Comparison of ENCODE assay signal across 8 mouse cellular contexts in genomic region chr8:108406716-108407494, GRCm38 (mm10).
DNase-seq lines count a peak whose midpoint lies in the region; ATAC-seq lines count a peak whose summit lies in the region.

No protein-coding gene starts in this region.

- peak overlapping the region; percentile 19; the same call in 1 of the 2 replicates for H3K4me2 ChIP-seq in limb, embryonic 13.5 days (replicated peaks)

- H3K4me1 ChIP-seq in limb, embryonic 13.5 days, result peaks cover 13% of the 10 kb centered on the region

- 57% methylated on average over 25 of the region's 25 CpGs for WGBS in limb, embryonic 13.5 days

- peak; percentile 12 to 26 for DNase-seq in left cerebral cortex, adult 18-20 months (ENCODE audit: low spot score in 2 of 2)
- no peak for DNase-seq in left cerebral cortex, adult 11 months (ENCODE audit: low spot score)
- peak; percentile 38 to 39 for DNase-seq in frontal cortex, postnatal 36 days (ENCODE audit: low spot score in 2 of 2)
- DNase-seq in right cerebral cortex, postnatal 14 days, result peak; percentile 21
- DNase-seq in urinary bladder, postnatal 4 days (ENCODE audit: low spot score in 2 of 2), result no peak
- no peak for DNase-seq in MN1 (ENCODE audit: low spot score)
- no peak for DNase-seq in heart, postnatal 25 days (ENCODE audit: low spot score)

- no peak for ATAC-seq in limb, embryonic 13.5 days (ENCODE audit: low FRiP score, low read depth)

- H3K27me3 ChIP-seq in limb, embryonic 13.5 days, result no peaks in the 10 kb centered on the region

- intact Hi-C loops in heart, postnatal 25 days (cut with DNase I), result no loop called here

- H3K9me3 ChIP-seq in limb, embryonic 13.5 days, result no peaks in the 10 kb centered on the region

- no peaks in the 10 kb centered on the region for H3K36me3 ChIP-seq in limb, embryonic 13.5 days

- H3K9ac ChIP-seq in limb, embryonic 13.5 days, result no peak overlapping the region

- no peak overlapping the region for H3K4me3 ChIP-seq in limb, embryonic 13.5 days

- H3K27ac ChIP-seq in limb, embryonic 13.5 days, result no peak overlapping the region

Comparison
In these comparisons a context has a peak if more than half of its experiments do, and no peak if none do; other contexts are left out.
1. DNase-seq: peak in left cerebral cortex, adult 18-20 months (2 of 2), frontal cortex, postnatal 36 days (2 of 2) and right cerebral cortex, postnatal 14 days (single experiment); none in left cerebral cortex, adult 11 months (single experiment), urinary bladder, postnatal 4 days (0 of 2), MN1 (single experiment) and heart, postnatal 25 days (single experiment).